Mouse (Mus musculus) erythroblast, embryonic 14.5 days (primary cell): ENCODE results near the gene Lrrc25.

Experiments
- GATA1 ChIP-seq: IDR thresholded peaks from 2 replicates; pipeline ENCODE4 v1.6.1; 2012; ENCODE audit warnings: low read length, inconsistent platforms, mixed read lengths
- TAL1 ChIP-seq: IDR thresholded peaks from 3 replicates; pipeline ENCODE4 v1.6.1; 2012; ENCODE audit warnings: low read length, inconsistent platforms, mixed read lengths

GRCm38 (mm10) chr8:70628986-70629490, 13.1 kb downstream of the Lrrc25 start:
- TF ChIP-seq TAL1 (no peak), GATA1 (no peak)
